Mouse (Mus musculus) hindbrain, embryonic 16.5 days (tissue): ENCODE results near the gene Pnkp. TPM values are rescaled to one million over a fixed set of nuclear protein-coding genes. Genes with fewer than 3 reads are reported as not detected.

Experiments used
- ATAC-seq: fragments of 200-750 bp; cut with Nextera tagmentation; 2 replicates; pipeline ENCODE4 v1.8.0; 2017; ENCODE audit warnings: moderate TSS enrichment, moderate library complexity
- H3K27ac ChIP-seq: fragments of 300-500 bp; sonication (generic); 2 replicates; pipeline ENCODE4 v1.5.1; 2014; ENCODE audit warnings: low read depth, mild to moderate bottlenecking, control low read depth, low read length, moderate library complexity
- H3K27me3 ChIP-seq: fragments of 300-500 bp; sonication (generic); replicated peaks from 2 replicates; pipeline ENCODE4 v1.6.1; 2014; ENCODE audit warnings: low read length; ENCODE audit not compliant: control insufficient read depth, insufficient read depth
- H3K36me3 ChIP-seq: fragments of 300-500 bp; sonication (generic); 2 replicates; pipeline ENCODE4 v1.6.1; 2014; ENCODE audit warnings: mild to moderate bottlenecking, low read length, moderate library complexity, mixed read lengths; ENCODE audit not compliant: control insufficient read depth, insufficient read depth
- H3K4me1 ChIP-seq: fragments of 300-500 bp; sonication (generic); 2 replicates; pipeline ENCODE4 v1.6.1; 2014; ENCODE audit warnings: low read depth, low read length; ENCODE audit not compliant: control insufficient read depth, insufficient read depth
- H3K4me2 ChIP-seq: fragments of 300-500 bp; sonication (generic); 2 replicates; pipeline ENCODE4 v1.6.1; 2014; ENCODE audit warnings: mild to moderate bottlenecking, low read length, control low read depth, moderate library complexity
- H3K4me3 ChIP-seq: fragments of 300-500 bp; sonication (generic); 2 replicates; pipeline ENCODE4 v1.5.1; 2014; ENCODE audit warnings: mild to moderate bottlenecking, low read length, control low read depth, moderate library complexity
- H3K9ac ChIP-seq: fragments of 300-500 bp; sonication (generic); 2 replicates; pipeline ENCODE4 v1.6.1; 2014; ENCODE audit warnings: low read depth, mild to moderate bottlenecking, control low read depth, low read length, moderate library complexity
- H3K9me3 ChIP-seq: fragments of 300-500 bp; sonication (generic); 2 replicates; pipeline ENCODE4 v1.6.1; 2014; ENCODE audit warnings: mild to moderate bottlenecking, low read length, moderate library complexity; ENCODE audit not compliant: control insufficient read depth
- WGBS: fragments of 180-500 bp; shearing (Covaris S2); extraction: QIAGEN DNeasy Blood & Tissue Kit; methylation state at CpG from one replicate; pipeline ENCODE4 v1.1.7; 2014; 5-methylcytosine and 5-hydroxymethylcytosine counted together
- polyA plus RNA-seq: library from polyadenylated mRNA; unstranded; fragments of >200 nt; fragmentation: Nextera tagmentation; extraction: Ambion mirVana; gene quantifications from 2 replicates; pipeline ENCODE4 v1.2.1, GENCODE M21; 2015

The Pnkp gene
- polyA plus RNA-seq, 1 experiment from 2014 or later, result 34.0 TPM

- Histone ChIP-seq H3K27ac (peak overlapping the region; percentile 87), H3K9me3 (no peaks in the 10 kb centered on the region), H3K4me1 (peaks cover 34% of the 10 kb centered on the region), H3K4me2 (peak overlapping the region; percentile 72), H3K27me3 (no peaks in the 10 kb centered on the region), H3K36me3 (no peaks in the 10 kb centered on the region), H3K9ac (peak overlapping the region; percentile 64), H3K4me3 (peak overlapping the region; percentile 40)
- no peak for ATAC-seq
- WGBS, result 34% methylated on average over 10 of the region's 10 CpGs
Measured at GRCm38 (mm10) chr7:44855036-44855435, 1.9 kb upstream of the Pnkp start.

- WGBS, result 72% methylated on average over 9 of the region's 9 CpGs
- ATAC-seq, result no peak
- no peaks in the 10 kb centered on the region for H3K9me3 ChIP-seq
- peak overlapping the region; percentile 90 for H3K4me2 ChIP-seq
- peaks cover under 1% of the 10 kb centered on the region; the same call in 1 of the 2 replicates for H3K36me3 ChIP-seq
- H3K27ac ChIP-seq, result peak overlapping the region; percentile 96
- H3K4me1 ChIP-seq, result peaks cover 31% of the 10 kb centered on the region
- no peak overlapping the region; the same call in 1 of the 2 replicates for H3K9ac ChIP-seq
- H3K4me3 ChIP-seq, result peak overlapping the region; percentile 80
- H3K27me3 ChIP-seq, result no peaks in the 10 kb centered on the region
Measured at GRCm38 (mm10) chr7:44856265-44856916, 548 bp upstream of the Pnkp start.

GRCm38 (mm10) chr7:44857905-44858304 is 966 bp downstream of the Pnkp start:
- Histone ChIP-seq H3K27me3 (no peaks in the 10 kb centered on the region), H3K27ac (peak overlapping the region; percentile 96), H3K4me3 (peak overlapping the region; percentile 80), H3K9ac (peak overlapping the region; percentile 86), H3K4me2 (peak overlapping the region; percentile 90), H3K4me1 (peaks cover 31% of the 10 kb centered on the region), H3K9me3 (no peaks in the 10 kb centered on the region), H3K36me3 (peaks cover 13% of the 10 kb centered on the region)
- ATAC-seq, result no peak
- 30% methylated on average over 8 of the region's 8 CpGs for WGBS

GRCm38 (mm10) chr7:44859896-44860295 is 3.0 kb downstream of the Pnkp start:
- no peaks in the 10 kb centered on the region for H3K27me3 ChIP-seq
- H3K9me3 ChIP-seq, result no peaks in the 10 kb centered on the region
- H3K27ac ChIP-seq, result no peak overlapping the region
- no peak overlapping the region for H3K4me3 ChIP-seq
- peaks cover 33% of the 10 kb centered on the region for H3K36me3 ChIP-seq
- no peak overlapping the region for H3K4me2 ChIP-seq
- peaks cover 25% of the 10 kb centered on the region for H3K4me1 ChIP-seq
- WGBS, result 92% methylated on average over 11 of the region's 11 CpGs
- ATAC-seq, result no peak
- no peak overlapping the region for H3K9ac ChIP-seq

GRCm38 (mm10) chr7:44860576-44861428 is 3.9 kb downstream of the Pnkp start:
- H3K4me3 ChIP-seq, result no peak overlapping the region
- H3K27me3 ChIP-seq, result no peaks in the 10 kb centered on the region
- H3K9me3 ChIP-seq, result no peaks in the 10 kb centered on the region
- 60% methylated on average over 22 of the region's 22 CpGs for WGBS
- H3K27ac ChIP-seq, result 0 out of 2 replicates have a peak overlapping the region, but pooled peaks have one; percentile 23
- H3K36me3 ChIP-seq, result peaks cover 36% of the 10 kb centered on the region
- H3K9ac ChIP-seq, result peak overlapping the region; percentile 43
- peaks cover 33% of the 10 kb centered on the region for H3K4me1 ChIP-seq
- no peak overlapping the region for H3K4me2 ChIP-seq
- peak; percentile 35; the same call in 1 of the 2 replicates for ATAC-seq

- peaks cover 37% of the 10 kb centered on the region for H3K4me1 ChIP-seq
- H3K27me3 ChIP-seq, result no peaks in the 10 kb centered on the region
- no peak overlapping the region for H3K4me2 ChIP-seq
- no peak overlapping the region for H3K27ac ChIP-seq
- WGBS, result 78% methylated on average over 14 of the region's 14 CpGs
- H3K9ac ChIP-seq, result no peak overlapping the region
- no peak for ATAC-seq
- no peaks in the 10 kb centered on the region for H3K9me3 ChIP-seq
- no peak overlapping the region for H3K4me3 ChIP-seq
- H3K36me3 ChIP-seq, result peaks cover 36% of the 10 kb centered on the region
Measured at GRCm38 (mm10) chr7:44861429-44861816, 4.5 kb downstream of the Pnkp start.

- no peaks in the 10 kb centered on the region for H3K9me3 ChIP-seq
- H3K4me2 ChIP-seq, result no peak overlapping the region
- peaks cover 36% of the 10 kb centered on the region for H3K36me3 ChIP-seq
- H3K27me3 ChIP-seq, result no peaks in the 10 kb centered on the region
- H3K27ac ChIP-seq, result no peak overlapping the region
- H3K4me3 ChIP-seq, result no peak overlapping the region
- H3K9ac ChIP-seq, result no peak overlapping the region
- peaks cover 44% of the 10 kb centered on the region for H3K4me1 ChIP-seq
- WGBS, result 89% methylated on average over 8 of the region's 8 CpGs
- no peak for ATAC-seq
Measured at GRCm38 (mm10) chr7:44862434-44862833, 5.5 kb downstream of the Pnkp start.

- Histone ChIP-seq H3K4me3 (no peak overlapping the region), H3K4me2 (no peak overlapping the region), H3K27me3 (no peaks in the 10 kb centered on the region), H3K27ac (no peak overlapping the region), H3K9me3 (no peaks in the 10 kb centered on the region), H3K9ac (no peak overlapping the region), H3K36me3 (peaks cover 36% of the 10 kb centered on the region), H3K4me1 (peaks cover 47% of the 10 kb centered on the region)
- WGBS, result 88% methylated on average over 14 of the region's 14 CpGs
- no peak for ATAC-seq
Measured at GRCm38 (mm10) chr7:44863210-44863609, 6.3 kb downstream of the Pnkp start.

- no peak for ATAC-seq
- Histone ChIP-seq H3K9ac (no peak overlapping the region; the same call in 1 of the 2 replicates), H3K4me1 (peaks cover 46% of the 10 kb centered on the region), H3K27me3 (no peaks in the 10 kb centered on the region), H3K4me2 (no peak overlapping the region), H3K9me3 (no peaks in the 10 kb centered on the region), H3K4me3 (no peak overlapping the region), H3K36me3 (peaks cover 36% of the 10 kb centered on the region), H3K27ac (no peak overlapping the region)
- WGBS, result 85% methylated on average over 11 of the region's 11 CpGs
Measured at GRCm38 (mm10) chr7:44863982-44864494, 7.1 kb downstream of the Pnkp start.
